Mouse (Mus musculus) erythroblast, embryonic 14.5 days (primary cell): ENCODE data around the gene Inpp5e. TPM values are rescaled to one million over a fixed set of nuclear protein-coding genes. Genes with fewer than 3 reads are reported as not detected.
A peak's percentile ranks its signal among the peaks of the same experiment; 100 is the strongest.
"Not testable (repeated sequence)": the region's sequence is repeated elsewhere in the genome, so short reads cannot be mapped to it uniquely, and the experiment has no call there.

Experiments used
- H3K27me3 ChIP-seq: 2 replicates; pipeline ENCODE4 v1.6.1; 2012; ENCODE audit warnings: inconsistent platforms; ENCODE audit not compliant: control insufficient read depth
- H3K36me3 ChIP-seq: 2 replicates; pipeline ENCODE4 v1.6.1; 2012; ENCODE audit warnings: mild to moderate bottlenecking, inconsistent platforms; ENCODE audit not compliant: control insufficient read depth
- H3K4me1 ChIP-seq: 2 replicates; pipeline ENCODE4 v1.6.1; 2012; ENCODE audit warnings: inconsistent platforms; ENCODE audit not compliant: control insufficient read depth
- H3K4me3 ChIP-seq: replicated peaks from 2 replicates; pipeline ENCODE3; 2012; ENCODE audit warnings: moderate library complexity, mild to moderate bottlenecking, inconsistent platforms
- H3K9me3 ChIP-seq: 2 replicates; pipeline ENCODE4 v1.6.1; 2012; ENCODE audit warnings: low read length, inconsistent platforms, mixed read lengths; ENCODE audit not compliant: control insufficient read depth
- GATA1 ChIP-seq: IDR thresholded peaks from 2 replicates; pipeline ENCODE4 v1.6.1; 2012; ENCODE audit warnings: low read length, inconsistent platforms, mixed read lengths
- TAL1 ChIP-seq: IDR thresholded peaks from 3 replicates; pipeline ENCODE4 v1.6.1; 2012; ENCODE audit warnings: low read length, inconsistent platforms, mixed read lengths
- polyA plus RNA-seq: library from polyadenylated mRNA; stranded (reverse); fragments of >175 nt; gene quantifications from 2 replicates; pipeline ENCODE4 v1.2.3, GENCODE M21; 2012

Inpp5e gene
- polyA plus RNA-seq, 1 experiment, result 0.98 TPM

- TF ChIP-seq GATA1, result no peak
- TF ChIP-seq TAL1, result no peak
- Histone ChIP-seq H3K36me3 (peaks cover 85% of the 10 kb centered on the region), H3K4me1 (peaks cover 42% of the 10 kb centered on the region), H3K4me3 (no peak overlapping the region), H3K27me3 (no peaks in the 10 kb centered on the region), H3K9me3 (no peaks in the 10 kb centered on the region)
Measured at GRCm38 (mm10) chr2:26401023-26401422, 8.0 kb downstream of the Inpp5e start.

GRCm38 (mm10) chr2:26400296-26400695, 8.7 kb downstream of the Inpp5e start:
- no peaks in the 10 kb centered on the region for H3K9me3 ChIP-seq
- no peak overlapping the region for H3K4me3 ChIP-seq
- H3K27me3 ChIP-seq, result no peaks in the 10 kb centered on the region
- peaks cover 86% of the 10 kb centered on the region for H3K36me3 ChIP-seq
- H3K4me1 ChIP-seq, result peaks cover 36% of the 10 kb centered on the region
- no peak for TF ChIP-seq TAL1
- no peak for TF ChIP-seq GATA1

GRCm38 (mm10) chr2:26399647-26400046, 9.4 kb downstream of the Inpp5e start:
- H3K9me3 ChIP-seq, result no peaks in the 10 kb centered on the region
- peaks cover 86% of the 10 kb centered on the region for H3K36me3 ChIP-seq
- H3K4me1 ChIP-seq, result peaks cover 30% of the 10 kb centered on the region
- no peaks in the 10 kb centered on the region for H3K27me3 ChIP-seq
- TF ChIP-seq GATA1 (no peak), TAL1 (no peak)
- H3K4me3 ChIP-seq, result no peak overlapping the region

GRCm38 (mm10) chr2:26398978-26399377, 10.0 kb downstream of the Inpp5e start:
- Histone ChIP-seq H3K36me3 (peaks cover 91% of the 10 kb centered on the region), H3K9me3 (no peaks in the 10 kb centered on the region), H3K4me3 (no peak overlapping the region), H3K27me3 (no peaks in the 10 kb centered on the region), H3K4me1 (peaks cover 28% of the 10 kb centered on the region)
- TF ChIP-seq GATA1 (no peak), TAL1 (no peak)

DNA sequence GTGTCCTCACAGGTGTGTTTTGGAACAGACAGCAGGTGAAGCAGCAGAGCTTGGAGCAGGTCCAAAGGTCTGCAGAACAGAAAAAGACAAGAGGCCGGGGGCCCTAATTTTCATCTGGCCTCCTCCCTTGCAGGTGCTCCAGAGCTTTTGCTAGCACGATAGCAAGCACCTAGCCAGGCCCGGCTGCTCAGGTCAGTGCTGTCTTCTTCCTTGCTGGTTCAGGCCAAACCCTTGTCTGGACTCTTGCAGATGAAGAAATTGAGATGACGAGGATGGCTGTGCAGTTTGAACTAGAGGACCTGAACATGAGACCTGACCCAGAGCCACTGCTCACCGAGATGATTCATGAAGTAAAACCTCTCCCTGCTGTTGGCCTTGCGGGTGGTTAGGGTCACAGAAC, 17.4 kb downstream of the Inpp5e start:
- TF ChIP-seq TAL1, result no peak
- no peak for TF ChIP-seq GATA1
- no peak overlapping the region for H3K4me3 ChIP-seq
- H3K9me3 ChIP-seq, result no peaks in the 10 kb centered on the region
- H3K4me1 ChIP-seq, result peaks cover 36% of the 10 kb centered on the region
- no peaks in the 10 kb centered on the region for H3K27me3 ChIP-seq
- H3K36me3 ChIP-seq, result peaks cover 78% of the 10 kb centered on the region

GRCm38 (mm10) chr2:26390954-26391353, 18.0 kb downstream of the Inpp5e start:
- TF ChIP-seq TAL1 (no peak), GATA1 (no peak)
- H3K4me3 ChIP-seq, result peak overlapping the region; percentile 28
- H3K9me3 ChIP-seq, result no peaks in the 10 kb centered on the region
- peaks cover 78% of the 10 kb centered on the region for H3K36me3 ChIP-seq
- H3K4me1 ChIP-seq, result peaks cover 38% of the 10 kb centered on the region
- no peaks in the 10 kb centered on the region for H3K27me3 ChIP-seq

DNA sequence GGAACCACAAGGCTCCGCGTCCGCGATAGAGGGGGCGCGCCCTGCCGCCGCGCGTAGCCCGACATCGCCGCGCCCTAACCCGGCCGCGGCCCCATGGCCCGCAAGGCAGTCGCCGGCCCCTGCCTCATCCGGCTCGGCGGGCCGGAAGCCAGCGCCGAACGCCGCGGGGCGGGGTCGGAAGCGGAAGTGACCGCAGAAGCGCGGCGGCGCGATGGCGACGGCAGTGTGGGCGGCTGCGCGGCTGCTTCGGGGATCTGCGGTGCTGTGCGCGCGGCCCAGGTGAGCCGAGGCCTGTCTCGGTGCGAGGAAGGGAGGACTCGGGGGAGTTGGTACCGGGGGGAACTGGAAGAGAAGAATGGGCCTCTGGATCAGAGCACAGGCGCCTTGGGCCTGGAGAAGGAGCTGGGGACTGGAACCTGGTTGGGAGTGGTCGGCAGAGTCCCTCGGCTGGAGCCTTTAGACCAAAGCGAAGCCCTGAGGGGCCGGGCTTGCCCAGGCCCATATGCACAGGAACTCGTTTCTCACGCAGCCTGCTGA, 19.8 kb downstream of the Inpp5e start, which contains the start of the genes Entr1 and Pmpca:
Entr1 (minus strand) TSS at position 163 of the 537 bp plus-strand sequence.
Pmpca (plus strand) TSS at position 186 of the 537 bp plus-strand sequence.
- Histone ChIP-seq H3K27me3 (no peaks in the 10 kb centered on the region), H3K4me3 (peak within 1 kb of the TSS; percentile 73), H3K9me3 (no peaks in the 10 kb centered on the region), H3K4me1 (peaks cover 38% of the 10 kb centered on the region), H3K36me3 (peaks cover 78% of the 10 kb centered on the region)
- TF ChIP-seq TAL1, result no peak
- TF ChIP-seq GATA1, result no peak

DNA sequence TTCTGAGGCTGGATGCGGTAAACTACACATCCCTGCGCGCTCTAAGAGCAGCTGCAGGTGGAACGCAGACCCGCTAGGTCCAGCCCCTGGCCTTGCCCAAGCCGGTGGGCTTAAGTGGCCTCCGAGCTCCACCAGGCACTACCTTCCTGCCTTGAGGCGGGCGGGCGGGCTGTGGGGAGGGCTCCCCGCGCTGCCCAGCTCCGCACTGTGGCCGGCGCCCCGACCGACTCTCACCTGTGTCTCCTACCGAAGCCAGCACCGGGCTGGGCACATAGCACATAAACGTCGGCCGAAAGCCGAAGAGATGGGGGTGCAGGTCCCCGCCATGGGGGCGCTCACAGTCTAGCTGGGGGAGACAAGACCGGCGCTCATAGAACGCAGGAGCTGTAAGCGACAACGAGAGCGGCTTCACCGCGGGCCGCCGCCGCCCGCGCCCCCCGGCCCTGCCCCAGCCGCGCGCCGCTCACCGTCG, 20.3 kb downstream of the Inpp5e start:
- TF ChIP-seq TAL1 (no peak), GATA1 (no peak)
- no peaks in the 10 kb centered on the region for H3K9me3 ChIP-seq
- H3K4me3 ChIP-seq, result peak overlapping the region; percentile 73
- H3K27me3 ChIP-seq, result no peaks in the 10 kb centered on the region
- peaks cover 38% of the 10 kb centered on the region for H3K4me1 ChIP-seq
- H3K36me3 ChIP-seq, result peaks cover 78% of the 10 kb centered on the region

DNA sequence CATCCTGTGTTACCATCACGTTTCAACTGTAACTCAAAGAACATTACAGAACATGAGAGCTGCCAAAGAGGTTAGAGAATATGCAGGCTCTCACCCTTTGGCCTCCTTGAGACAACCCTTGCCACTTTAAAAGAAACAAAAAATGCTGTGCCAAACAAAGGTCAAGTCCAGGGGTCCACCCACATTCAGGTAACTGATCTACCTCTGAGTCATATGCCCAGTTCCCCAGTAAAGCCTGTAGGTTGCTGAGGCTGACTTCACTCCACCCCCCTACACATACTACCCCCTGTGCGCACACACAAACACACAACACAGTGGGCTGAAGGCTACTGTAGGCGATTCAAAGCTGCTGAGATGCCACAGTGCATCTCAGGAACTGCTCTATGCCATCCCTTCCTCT, 21.3 kb downstream of the Inpp5e start:
- Histone ChIP-seq H3K27me3 (no peaks in the 10 kb centered on the region), H3K9me3 (no peaks in the 10 kb centered on the region), H3K36me3 (peaks cover 78% of the 10 kb centered on the region), H3K4me3 (peak overlapping the region; percentile 73), H3K4me1 (peaks cover 38% of the 10 kb centered on the region)
- TF ChIP-seq GATA1 (no peak), TAL1 (no peak)

DNA sequence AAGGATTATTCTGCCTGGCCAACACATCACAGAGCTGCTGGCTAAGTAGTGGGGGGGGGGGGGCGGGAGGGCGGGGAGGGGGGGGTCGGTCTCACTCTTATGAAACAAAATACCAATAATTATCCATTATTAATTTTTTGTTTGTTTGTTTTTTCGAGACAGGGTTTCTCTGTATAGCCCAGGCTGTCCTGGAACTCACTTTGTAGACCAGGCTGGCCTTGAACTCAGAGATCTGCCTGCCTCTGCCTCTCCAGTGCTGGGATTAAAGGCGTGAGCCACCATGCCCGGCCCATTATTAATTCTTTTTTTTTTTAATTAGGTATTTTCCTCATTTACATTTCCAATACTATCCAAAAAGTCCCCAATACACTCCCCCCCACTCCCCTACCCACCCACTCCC, 28.1 kb downstream of the Inpp5e start:
- Histone ChIP-seq H3K36me3 (peaks cover 72% of the 10 kb centered on the region), H3K4me1 (peaks cover 20% of the 10 kb centered on the region), H3K4me3 (peak overlapping the region; percentile 77)
- not testable (repeated sequence) for H3K9me3 ChIP-seq, H3K27me3 ChIP-seq
